Mouse (Mus musculus): Measurements from ENCODE around the gene Olfr1499.
"Not testable (repeated sequence)": the region's sequence is repeated elsewhere in the genome, so short reads cannot be mapped to it uniquely, and the experiment has no call there.

Olfr1499 gene

GRCm38 (mm10) chr19:13819347-13819746 lies at the start of gene Olfr1499:
Olfr1499 (minus strand) TSS chr19:13819447.
- no peak for DNase-seq

- no peak for DNase-seq
Measured at GRCm38 (mm10) chr19:13861495-13861894, 42.2 kb upstream of the Olfr1499 start, which contains the start of gene Olfr1502. Olfr1502 (plus strand) TSS chr19:13861795.

- not testable (repeated sequence) for DNase-seq
Measured at GRCm38 (mm10) chr19:13850592-13850991, 31.3 kb upstream of the Olfr1499 start, which contains the start of gene Olfr1501. Olfr1501 (minus strand) TSS chr19:13850692.

- DNase-seq, result no peak
Measured at GRCm38 (mm10) chr19:13830388-13830787, 11.1 kb upstream of the Olfr1499 start, which contains the start of gene Olfr1500. Olfr1500 (minus strand) TSS chr19:13830488.

DNA sequence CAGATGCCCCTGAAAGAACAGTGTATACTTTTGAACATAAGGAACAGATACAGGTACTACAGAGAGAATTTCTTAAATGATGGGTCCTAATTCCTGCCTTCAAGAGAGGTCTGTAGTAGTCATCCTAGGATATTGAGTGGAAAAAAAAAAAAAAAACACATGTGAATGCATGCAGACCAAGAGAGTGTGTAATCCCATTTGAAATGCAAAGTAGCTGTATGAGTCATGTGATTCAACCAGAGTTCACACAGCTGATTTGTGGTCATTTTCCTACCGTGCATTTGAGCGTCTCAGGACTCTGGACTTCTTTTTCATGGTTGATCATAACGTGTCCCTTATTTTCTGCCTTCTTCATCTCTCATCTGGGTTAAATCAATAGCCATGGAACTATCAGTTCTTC lies 9.2 kb upstream of the Olfr1499 start:
- DNase-seq, result no peak

GRCm38 (mm10) chr19:13820847-13821246 lies 1.6 kb upstream of the Olfr1499 start:
- DNase-seq, result no peak

DNA sequence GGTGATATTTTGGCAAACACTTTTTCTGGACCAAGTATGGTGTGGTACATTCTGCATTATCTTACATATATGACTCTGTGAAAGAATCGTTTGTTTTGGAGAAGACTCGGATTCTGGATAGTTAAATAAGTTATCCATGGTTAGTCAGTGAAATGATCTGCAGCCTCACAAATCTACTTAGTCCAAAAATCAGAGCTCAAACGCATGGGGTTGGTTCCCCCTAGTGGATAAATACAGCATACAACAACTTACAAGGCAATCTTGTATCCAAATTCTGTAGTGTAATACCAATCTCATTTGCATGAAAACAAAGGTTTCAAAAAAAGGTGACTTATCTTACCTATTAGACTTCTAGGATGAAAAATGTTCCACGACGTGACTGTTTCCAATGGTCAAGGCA lies 420 bp downstream of the Olfr1499 start:
- DNase-seq, result no peak

GRCm38 (mm10) chr19:13812823-13813222 lies 6.4 kb downstream of the Olfr1499 start:
- DNase-seq, result no peak

- not testable (repeated sequence) for DNase-seq
Measured at GRCm38 (mm10) chr19:13805486-13805885, 13.8 kb downstream of the Olfr1499 start.

DNA sequence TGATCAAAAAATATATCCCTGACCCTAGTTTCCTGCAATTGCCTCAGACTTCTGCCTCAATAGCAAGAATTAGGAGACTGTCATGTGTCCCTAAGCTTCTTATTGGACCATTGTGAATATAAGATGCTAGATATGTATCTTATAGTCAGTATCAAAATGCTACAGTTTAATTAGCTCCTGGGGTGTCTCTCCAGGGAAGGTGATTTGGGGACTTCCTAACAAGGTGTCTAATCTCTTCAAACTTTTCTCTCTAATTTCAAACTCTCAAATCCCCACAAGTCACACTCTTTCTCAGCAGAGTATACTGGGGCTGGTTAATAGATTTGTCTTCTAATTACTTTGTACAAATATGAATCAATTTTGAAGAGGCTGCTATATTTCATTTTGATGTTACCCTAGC lies 21.1 kb downstream of the Olfr1499 start, which contains the start of gene Olfr1497:
Gene Olfr1497 (minus strand): TSS at position 101 of the 400 bp plus-strand sequence.
- no peak for DNase-seq

DNA sequence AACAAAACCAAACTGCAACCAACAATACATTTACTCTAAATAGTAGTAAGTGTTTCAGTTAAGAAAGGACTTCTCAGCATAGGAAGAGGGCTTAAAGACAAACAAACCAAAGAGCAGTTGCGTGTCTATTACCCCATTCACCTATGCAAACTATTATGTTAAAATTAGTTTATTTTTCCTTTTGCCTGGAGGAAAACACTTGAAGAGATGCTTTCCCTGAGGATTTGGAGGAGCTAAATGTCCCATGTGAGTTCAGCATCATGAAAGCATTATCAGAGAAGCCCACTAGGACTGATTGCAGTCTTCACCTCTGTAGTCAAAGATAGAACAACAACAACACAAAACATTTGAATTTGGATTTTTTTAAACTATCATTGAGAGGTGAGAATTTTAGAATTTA lies 41.7 kb downstream of the Olfr1499 start, which contains the start of gene Olfr1496:
Gene Olfr1496 (plus strand): TSS at position 301 of the 400 bp plus-strand sequence.
- DNase-seq, result no peak

DNA sequence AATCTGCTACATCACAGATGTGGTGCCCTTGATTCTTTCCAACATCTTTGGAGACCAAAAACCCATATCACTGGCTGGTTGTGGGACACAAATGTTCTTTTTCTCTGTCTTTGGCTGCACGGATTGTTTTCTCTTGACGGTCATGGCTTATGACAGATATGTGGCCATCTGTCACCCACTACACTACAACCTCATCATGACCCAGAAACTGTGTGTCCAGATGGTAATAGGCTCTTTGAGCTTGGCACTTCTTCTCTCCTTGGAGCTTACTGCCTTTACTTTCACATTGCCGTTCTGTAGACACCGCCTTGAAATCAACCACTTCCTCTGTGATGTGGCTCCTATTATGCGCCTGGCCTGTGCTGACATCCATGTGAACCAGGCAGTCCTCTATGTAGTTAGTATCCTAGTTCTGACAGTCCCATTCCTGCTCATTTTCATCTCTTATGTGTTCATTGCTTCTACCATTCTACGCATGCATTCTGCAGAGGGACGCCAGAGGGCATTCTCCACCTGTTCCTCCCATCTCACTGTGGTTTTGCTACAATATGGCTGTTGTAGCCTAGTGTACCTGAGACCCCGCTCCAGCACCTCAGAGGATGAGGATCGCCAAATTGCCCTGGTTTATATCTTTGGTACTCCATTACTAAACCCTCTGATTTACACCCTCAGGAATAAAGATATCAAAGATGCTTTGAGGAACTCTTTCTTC lies 50.5 kb downstream of the Olfr1499 start:
- peak; percentile 34 to 50 for DNase-seq

DNA sequence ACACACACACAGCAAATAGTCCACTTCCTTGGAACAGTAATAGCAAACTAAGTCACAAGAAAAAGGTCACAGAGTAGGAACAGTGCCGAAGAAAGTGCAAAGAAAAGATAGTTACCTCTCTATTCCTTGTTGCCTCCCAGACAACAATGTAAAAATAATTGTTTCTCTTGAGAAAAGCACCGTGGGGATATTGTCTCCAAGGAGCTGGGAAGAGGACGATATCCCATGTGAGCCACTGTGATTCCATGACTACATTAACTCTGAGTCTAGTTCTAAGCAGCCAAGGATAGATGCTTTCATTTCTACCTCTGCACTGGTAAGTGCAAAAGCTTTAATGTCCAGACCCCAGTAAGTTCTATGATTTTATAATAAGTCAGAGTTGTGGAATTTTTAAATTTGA lies 54.9 kb downstream of the Olfr1499 start, which contains the start of gene Olfr1495:
Gene Olfr1495 (plus strand): TSS at position 301 of the 400 bp plus-strand sequence.
- no peak for DNase-seq

Data from cerebellum, postnatal 25 days (tissue).